Mouse (Mus musculus) heart, embryonic 16.5 days (tissue): Measurements from ENCODE around the gene St7. TPM values are rescaled to one million over a fixed set of nuclear protein-coding genes. Genes with fewer than 3 reads are reported as not detected.

Source experiments
- ATAC-seq: fragments of 200-750 bp; cut with Nextera tagmentation; replicated peaks from 2 replicates; pipeline ENCODE4 v1.8.0; 2017; ENCODE audit warnings: moderate number of reproducible peaks; ENCODE audit not compliant: insufficient read depth, low FRiP score; ENCODE audit errors: extremely low read depth
- H3K27ac ChIP-seq: fragments of 300-500 bp; sonication (generic); 2 replicates; pipeline ENCODE4 v1.5.1; 2014; ENCODE audit warnings: mild to moderate bottlenecking, low read length, control low read depth, moderate library complexity
- H3K27me3 ChIP-seq: fragments of 300-500 bp; sonication (generic); 2 replicates; pipeline ENCODE4 v1.6.1; 2014; ENCODE audit warnings: low read length, mixed read lengths; ENCODE audit not compliant: control insufficient read depth, insufficient read depth
- H3K36me3 ChIP-seq: fragments of 300-500 bp; sonication (generic); 2 replicates; pipeline ENCODE4 v1.6.1; 2014; ENCODE audit not compliant: control insufficient read depth, insufficient read depth
- H3K4me1 ChIP-seq: fragments of 300-500 bp; sonication (generic); 2 replicates; pipeline ENCODE4 v1.6.1; 2014; ENCODE audit warnings: low read length, mixed read lengths; ENCODE audit not compliant: control insufficient read depth, insufficient read depth
- H3K4me2 ChIP-seq: fragments of 300-500 bp; sonication (generic); 2 replicates; pipeline ENCODE4 v1.6.1; 2014; ENCODE audit warnings: low read depth, mild to moderate bottlenecking, control low read depth, low read length
- H3K4me3 ChIP-seq: fragments of 300-500 bp; sonication (generic); 2 replicates; pipeline ENCODE4 v1.5.1; 2014; ENCODE audit warnings: mild to moderate bottlenecking, control low read depth, low read length
- H3K9ac ChIP-seq: fragments of 300-500 bp; sonication (generic); 2 replicates; pipeline ENCODE4 v1.6.1; 2014; ENCODE audit warnings: low read length, control low read depth
- H3K9me3 ChIP-seq: fragments of 300-500 bp; sonication (generic); replicated peaks from 2 replicates; pipeline ENCODE4 v1.6.1; 2016; ENCODE audit warnings: low read length; ENCODE audit not compliant: control insufficient read depth
- WGBS: fragments of 180-500 bp; shearing (Covaris S2); extraction: QIAGEN DNeasy Blood & Tissue Kit; methylation state at CpG from one replicate; pipeline ENCODE4 v1.1.7; 2014; 5-methylcytosine and 5-hydroxymethylcytosine counted together
- polyA plus RNA-seq: library from polyadenylated mRNA; unstranded; fragments of >200 nt; fragmentation: Nextera tagmentation; extraction: Ambion mirVana; gene quantifications from 2 replicates; pipeline ENCODE4 v1.2.1, GENCODE M21; 2015

Gene St7
- polyA plus RNA-seq, 1 experiment from 2014 or later: 26.1 TPM

DNA sequence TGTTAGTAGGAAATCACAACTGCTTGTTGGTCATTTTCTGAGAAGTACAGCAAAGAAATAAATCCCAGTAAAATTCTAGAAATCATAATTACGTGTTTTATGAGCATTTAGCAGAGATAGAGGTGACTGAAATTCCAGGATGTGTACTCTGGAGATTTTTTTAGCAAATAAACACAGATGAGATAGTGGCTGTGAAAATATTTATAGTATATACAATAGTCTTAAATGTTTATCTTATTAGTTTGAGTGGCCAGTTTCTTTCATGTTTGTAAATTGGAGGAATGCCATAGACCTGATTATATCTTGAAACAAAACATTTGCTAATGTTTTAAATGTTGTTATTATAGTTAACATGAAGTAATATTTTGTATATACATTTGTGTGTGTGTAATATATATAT lies 205.8 kb downstream of the St7 start:
- no peak for ATAC-seq
- 48% methylated on average over 1 of the region's 1 CpGs for WGBS
- H3K9me3 ChIP-seq: no peaks in the 10 kb centered on the region
- H3K27me3 ChIP-seq: no peaks in the 10 kb centered on the region
- H3K9ac ChIP-seq: no peak overlapping the region
- H3K36me3 ChIP-seq: no peaks in the 10 kb centered on the region
- no peak overlapping the region for H3K4me2 ChIP-seq
- no peak overlapping the region for H3K4me3 ChIP-seq
- peaks cover 3% of the 10 kb centered on the region for H3K4me1 ChIP-seq
- no peak overlapping the region for H3K27ac ChIP-seq

DNA sequence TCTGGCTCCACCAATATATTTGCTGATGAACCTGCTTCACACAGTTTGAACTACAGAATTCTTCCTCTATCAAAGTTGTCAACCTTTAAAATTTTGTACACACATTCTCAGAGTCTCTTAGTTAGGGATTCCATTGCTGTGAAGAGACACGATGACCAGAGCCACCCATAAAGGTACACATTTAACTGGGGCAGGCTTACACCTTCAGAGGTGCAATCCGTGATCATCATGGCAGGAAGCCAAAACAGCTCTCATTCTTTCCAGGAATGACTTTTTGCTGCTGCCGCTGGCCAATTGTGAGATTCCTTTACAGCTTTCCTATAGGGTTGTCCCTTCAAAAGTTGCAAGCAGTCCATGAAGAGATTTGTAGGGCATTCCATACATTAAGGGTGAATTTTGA lies 210.6 kb downstream of the St7 start:
- Histone ChIP-seq H3K4me2 (no peak overlapping the region), H3K4me1 (peaks cover 5% of the 10 kb centered on the region), H3K27ac (no peak overlapping the region), H3K4me3 (no peak overlapping the region), H3K9me3 (no peaks in the 10 kb centered on the region), H3K27me3 (no peaks in the 10 kb centered on the region), H3K9ac (no peak overlapping the region), H3K36me3 (no peaks in the 10 kb centered on the region)
- no peak for ATAC-seq
- WGBS: 28% methylated on average over 3 of the region's 3 CpGs

DNA sequence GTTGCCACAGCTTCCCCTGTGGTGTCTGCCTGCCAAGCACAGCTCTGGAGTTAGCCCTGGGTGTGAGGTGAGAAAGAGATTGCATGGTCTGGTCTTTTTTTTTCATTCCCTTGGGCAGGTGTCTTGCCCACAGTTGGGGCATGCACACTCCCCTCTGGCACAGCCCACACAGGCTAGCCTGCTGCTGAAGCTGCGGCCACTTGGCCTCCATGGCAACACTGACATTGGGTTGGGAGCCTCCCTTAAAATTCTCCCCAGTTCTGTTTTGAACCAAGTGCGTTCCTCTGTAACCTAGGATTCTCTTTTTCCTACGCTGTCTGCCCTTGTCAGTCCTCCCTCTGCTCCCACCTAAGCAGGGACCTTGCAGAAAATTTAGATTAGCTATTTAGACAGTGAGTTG lies 213.0 kb downstream of the St7 start:
- Histone ChIP-seq H3K9ac (no peak overlapping the region), H3K9me3 (no peaks in the 10 kb centered on the region), H3K4me3 (no peak overlapping the region), H3K36me3 (no peaks in the 10 kb centered on the region), H3K4me1 (peaks cover 5% of the 10 kb centered on the region), H3K27ac (no peak overlapping the region), H3K4me2 (no peak overlapping the region), H3K27me3 (no peaks in the 10 kb centered on the region)
- no peak for ATAC-seq
- WGBS: 72% methylated on average over 3 of the region's 3 CpGs

DNA sequence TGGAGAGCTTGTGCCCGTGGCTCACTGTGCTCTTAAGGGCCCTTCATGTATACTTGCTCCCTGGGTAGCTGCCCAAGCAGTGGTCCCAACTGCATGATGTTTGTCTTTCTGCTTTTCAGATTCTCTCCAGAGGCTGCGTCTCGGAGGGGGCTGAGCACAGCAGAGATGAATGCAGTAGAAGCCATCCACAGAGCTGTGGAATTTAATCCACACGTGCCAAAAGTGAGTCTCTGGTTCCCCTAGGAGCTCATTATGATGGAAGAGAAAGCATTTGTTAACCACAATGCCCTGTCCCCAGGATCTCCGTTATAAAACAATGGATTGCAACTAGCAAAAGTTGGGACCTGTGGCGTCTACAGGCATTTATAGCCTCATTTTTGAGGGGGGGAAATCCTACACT lies 213.6 kb downstream of the St7 start:
- Histone ChIP-seq H3K9me3 (no peaks in the 10 kb centered on the region), H3K9ac (no peak overlapping the region), H3K4me3 (no peak overlapping the region), H3K27me3 (no peaks in the 10 kb centered on the region), H3K27ac (no peak overlapping the region), H3K4me2 (no peak overlapping the region), H3K4me1 (peaks cover 5% of the 10 kb centered on the region), H3K36me3 (no peaks in the 10 kb centered on the region)
- 46% methylated on average over 6 of the region's 6 CpGs for WGBS
- no peak for ATAC-seq

DNA sequence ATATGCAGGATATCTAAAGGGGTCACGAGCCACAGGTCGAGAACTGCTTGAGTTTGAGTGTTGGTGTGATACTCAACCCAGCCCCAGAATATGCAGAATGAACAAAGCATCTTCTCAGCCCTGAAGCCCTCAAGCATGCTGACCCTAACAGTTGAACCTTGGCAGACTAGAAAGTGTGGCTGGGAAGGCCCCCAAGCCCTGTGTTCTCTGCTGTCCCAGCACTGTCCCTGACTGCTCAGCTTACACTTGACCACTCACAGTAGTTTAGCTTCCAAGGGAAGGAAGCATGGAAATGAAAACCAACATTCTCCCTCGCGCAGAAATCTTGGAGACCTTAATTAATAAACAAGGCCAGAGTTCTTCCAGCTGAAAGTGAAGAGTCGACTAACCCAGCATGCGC lies 219.6 kb downstream of the St7 start:
- ATAC-seq: no peak
- no peaks in the 10 kb centered on the region for H3K9me3 ChIP-seq
- no peak overlapping the region for H3K4me2 ChIP-seq
- peaks cover 3% of the 10 kb centered on the region; the same call in 1 of the 2 replicates for H3K36me3 ChIP-seq
- H3K27ac ChIP-seq: no peak overlapping the region
- H3K27me3 ChIP-seq: no peaks in the 10 kb centered on the region
- WGBS: 75% methylated on average over 6 of the region's 6 CpGs
- no peak overlapping the region for H3K9ac ChIP-seq
- no peaks in the 10 kb centered on the region for H3K4me1 ChIP-seq
- no peak overlapping the region for H3K4me3 ChIP-seq

DNA sequence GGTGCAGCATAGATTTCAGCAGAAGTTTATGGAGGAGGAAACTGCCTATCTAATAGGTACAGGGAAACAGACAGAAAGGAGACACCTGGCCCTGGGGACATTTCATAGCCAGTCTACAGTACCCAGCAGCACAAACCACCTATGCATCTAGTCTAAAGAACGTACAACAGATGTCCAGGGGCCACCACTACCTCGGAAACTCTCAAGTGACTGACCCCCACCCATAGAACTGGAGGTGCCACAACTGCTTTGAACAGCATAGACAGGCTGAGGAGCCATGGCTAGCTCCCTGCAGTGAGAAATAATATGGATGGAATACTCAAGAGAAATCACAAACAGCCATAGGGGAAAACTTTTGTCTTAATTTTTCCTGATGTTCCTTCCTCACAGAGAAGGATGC lies 220.1 kb downstream of the St7 start:
- 86% methylated on average over 2 of the region's 2 CpGs for WGBS

DNA sequence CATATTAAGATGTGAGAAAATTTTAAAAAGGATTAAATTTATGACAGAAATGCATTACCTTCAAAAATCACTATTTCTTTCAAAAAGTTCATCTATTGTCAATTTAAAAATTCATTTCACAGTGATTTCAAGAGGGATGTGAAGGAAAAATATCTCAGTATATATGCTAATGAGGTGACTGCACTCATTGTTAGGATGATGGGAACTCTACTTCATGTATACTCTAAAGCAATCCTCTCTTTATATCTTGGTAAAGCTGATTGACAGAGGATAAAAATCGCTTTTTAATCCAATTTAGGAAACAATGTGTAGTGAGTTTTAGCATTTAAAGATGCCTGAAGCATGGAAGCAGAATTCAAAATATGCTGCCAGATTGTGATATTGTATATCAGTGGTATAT lies 220.6 kb downstream of the St7 start:
- Histone ChIP-seq H3K36me3 (peaks cover 3% of the 10 kb centered on the region; the same call in 1 of the 2 replicates), H3K27me3 (no peaks in the 10 kb centered on the region), H3K4me2 (no peak overlapping the region), H3K9ac (no peak overlapping the region), H3K4me1 (no peaks in the 10 kb centered on the region), H3K4me3 (no peak overlapping the region), H3K9me3 (no peaks in the 10 kb centered on the region), H3K27ac (no peak overlapping the region)
- WGBS: 83% methylated on average over 1 of the region's 1 CpGs
- no peak for ATAC-seq

More for the DNA sequence above, 220.1 kb downstream of the St7 start:
- peaks cover 3% of the 10 kb centered on the region; the same call in 1 of the 2 replicates for H3K36me3 ChIP-seq
- no peak overlapping the region for H3K9ac ChIP-seq
- no peaks in the 10 kb centered on the region for H3K9me3 ChIP-seq
- H3K27ac ChIP-seq: no peak overlapping the region
- H3K4me1 ChIP-seq: no peaks in the 10 kb centered on the region
- H3K27me3 ChIP-seq: no peaks in the 10 kb centered on the region
- H3K4me2 ChIP-seq: no peak overlapping the region
- H3K4me3 ChIP-seq: no peak overlapping the region
- ATAC-seq: no peak

DNA sequence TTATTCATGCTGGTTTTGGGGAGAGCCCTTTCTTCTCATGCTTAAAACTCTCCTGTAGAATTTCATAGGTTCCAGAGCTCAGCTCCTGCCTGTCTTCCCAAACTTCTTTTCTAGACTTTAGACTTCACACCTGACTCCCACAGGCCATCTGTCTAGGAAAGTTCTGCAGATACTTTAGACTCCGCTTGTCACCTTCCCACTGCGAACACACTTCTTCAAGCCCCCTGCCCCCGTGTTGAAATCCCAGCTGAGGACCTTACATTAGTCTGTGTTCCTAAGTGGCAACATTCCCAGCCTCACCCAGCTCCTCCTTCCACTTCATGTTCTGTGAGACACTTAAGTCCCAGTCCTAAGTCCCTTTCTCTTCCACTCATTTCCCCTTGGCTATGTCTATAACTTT lies 221.6 kb downstream of the St7 start:
- 68% methylated on average over 3 of the region's 3 CpGs for WGBS
- Histone ChIP-seq H3K4me2 (no peak overlapping the region), H3K36me3 (peaks cover 3% of the 10 kb centered on the region; the same call in 1 of the 2 replicates), H3K4me1 (no peaks in the 10 kb centered on the region), H3K9me3 (no peaks in the 10 kb centered on the region), H3K27ac (no peak overlapping the region), H3K4me3 (no peak overlapping the region), H3K27me3 (no peaks in the 10 kb centered on the region), H3K9ac (no peak overlapping the region)
- ATAC-seq: no peak

DNA sequence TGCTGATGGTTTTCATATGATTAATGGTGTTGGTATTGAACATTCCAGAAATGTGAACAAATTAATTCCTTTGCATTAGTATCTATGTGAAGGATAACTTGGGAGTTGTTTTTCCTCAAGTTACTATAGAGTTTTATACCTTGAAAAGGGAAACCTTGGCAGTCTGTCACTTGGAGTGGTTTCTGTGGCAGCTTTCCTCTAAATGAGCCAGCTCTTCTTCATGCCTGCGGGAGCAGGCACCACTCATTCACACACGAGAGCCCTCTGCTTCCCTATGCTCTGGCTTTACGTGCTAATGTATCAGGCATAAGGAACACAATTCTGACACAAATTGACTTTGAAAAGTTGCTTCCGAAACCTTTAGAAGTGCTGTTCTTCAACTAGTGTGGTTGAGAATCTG lies 224.5 kb downstream of the St7 start:
- Histone ChIP-seq H3K4me2 (no peak overlapping the region), H3K27me3 (no peaks in the 10 kb centered on the region), H3K36me3 (peaks cover 5% of the 10 kb centered on the region; the same call in 1 of the 2 replicates), H3K4me1 (no peaks in the 10 kb centered on the region), H3K9ac (no peak overlapping the region), H3K27ac (no peak overlapping the region), H3K9me3 (no peaks in the 10 kb centered on the region), H3K4me3 (no peak overlapping the region)
- 84% methylated on average over 4 of the region's 4 CpGs for WGBS
- no peak for ATAC-seq

DNA sequence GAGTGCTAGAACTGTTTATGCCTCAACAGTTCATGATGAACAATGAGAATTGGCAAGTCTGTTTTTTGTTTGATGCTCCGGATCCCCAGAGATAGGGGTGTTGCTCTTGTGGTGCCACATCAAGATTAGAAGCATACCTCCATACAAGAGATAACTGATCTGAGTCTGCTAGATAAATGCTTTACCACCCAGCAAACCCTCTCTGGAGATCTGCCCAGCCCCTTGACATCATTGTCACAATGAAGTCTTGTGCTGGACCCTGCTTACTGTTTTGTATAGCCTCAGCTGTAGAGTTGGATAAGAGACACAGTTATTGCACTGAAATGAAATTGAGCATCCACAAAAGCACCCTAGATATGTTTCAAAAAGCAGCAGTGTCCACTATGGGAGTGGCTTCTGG lies 229.4 kb downstream of the St7 start:
- H3K4me1 ChIP-seq: peaks cover 10% of the 10 kb centered on the region
- 78% methylated on average over 1 of the region's 1 CpGs for WGBS
- no peak overlapping the region for H3K4me3 ChIP-seq
- H3K9ac ChIP-seq: no peak overlapping the region
- ATAC-seq: no peak
- H3K36me3 ChIP-seq: 0 out of 2 replicates have a peak, but pooled peaks cover 4% of the 10 kb centered on the region
- no peak overlapping the region for H3K4me2 ChIP-seq
- H3K27ac ChIP-seq: no peak overlapping the region
- no peaks in the 10 kb centered on the region for H3K27me3 ChIP-seq
- H3K9me3 ChIP-seq: no peaks in the 10 kb centered on the region
